Mouse (Mus musculus) 3T3-L1 (cell line): ENCODE results near the gene Dock4.

ENCODE experiments used
- DNase-seq: peaks from one replicate; pipeline ENCODE4 v3.0.0-alpha.2; 2015; ENCODE audit warnings: low read depth, low spot score

The Dock4 gene

GRCm38 (mm10) chr12:40568971-40569968, 123.5 kb downstream of the Dock4 start:
- DNase-seq, result no peak

- DNase-seq, result no peak
These were observed 124.5 kb downstream of the Dock4 start for GRCm38 (mm10) chr12:40570250-40570649.

- DNase-seq, result peak; percentile 55
These were observed 128.3 kb downstream of the Dock4 start for GRCm38 (mm10) chr12:40574051-40574450.

- DNase-seq, result no peak
These were observed 131.0 kb downstream of the Dock4 start for GRCm38 (mm10) chr12:40576749-40577148.

- DNase-seq, result no peak
These were observed 134.6 kb downstream of the Dock4 start for GRCm38 (mm10) chr12:40580351-40580750.

GRCm38 (mm10) chr12:40581037-40581436, 135.3 kb downstream of the Dock4 start:
- DNase-seq, result peak; percentile 57

GRCm38 (mm10) chr12:40582059-40582458, 136.3 kb downstream of the Dock4 start:
- DNase-seq, result no peak

GRCm38 (mm10) chr12:40584526-40585289, 139.0 kb downstream of the Dock4 start:
- DNase-seq, result peak; percentile 76

GRCm38 (mm10) chr12:40585456-40586141, 139.8 kb downstream of the Dock4 start:
- DNase-seq, result no peak

- DNase-seq, result no peak
These were observed 148.4 kb downstream of the Dock4 start for GRCm38 (mm10) chr12:40594161-40594560.

GRCm38 (mm10) chr12:40595440-40595839, 149.7 kb downstream of the Dock4 start:
- DNase-seq, result no peak

- no peak for DNase-seq
These were observed 150.3 kb downstream of the Dock4 start for GRCm38 (mm10) chr12:40596020-40596419.

GRCm38 (mm10) chr12:40596441-40596840, 150.7 kb downstream of the Dock4 start:
- DNase-seq, result no peak

- DNase-seq, result no peak
These were observed 154.2 kb downstream of the Dock4 start for GRCm38 (mm10) chr12:40599952-40600351.

GRCm38 (mm10) chr12:40605565-40605964, 159.8 kb downstream of the Dock4 start:
- no peak for DNase-seq

- no peak for DNase-seq
These were observed 177.2 kb downstream of the Dock4 start for GRCm38 (mm10) chr12:40622926-40623325.

GRCm38 (mm10) chr12:40626521-40626920, 180.8 kb downstream of the Dock4 start:
- DNase-seq, result peak; percentile 66

- DNase-seq, result no peak
These were observed 187.5 kb downstream of the Dock4 start for GRCm38 (mm10) chr12:40633242-40633641.

- no peak for DNase-seq
These were observed 188.4 kb downstream of the Dock4 start for GRCm38 (mm10) chr12:40634169-40634568.

GRCm38 (mm10) chr12:40635991-40636390, 190.2 kb downstream of the Dock4 start:
- no peak for DNase-seq

- DNase-seq, result no peak
These were observed 191.7 kb downstream of the Dock4 start for GRCm38 (mm10) chr12:40637427-40637826.

GRCm38 (mm10) chr12:40645869-40646268, 200.1 kb downstream of the Dock4 start:
- DNase-seq, result no peak
